Mouse (Mus musculus): ENCODE results near the gene Ep400. TPM values are rescaled to one million over a fixed set of nuclear protein-coding genes. Genes with fewer than 3 reads are reported as not detected.

Ep400 gene
- total RNA-seq, 2 experiments from 2014 or later: 20.2 to 22.9 TPM

GRCm38 (mm10) chr5:110801036-110801624 lies 30.6 kb upstream of the Ep400 start:
- intact Hi-C loops (cut with DNase I): no loop called here
- Histone ChIP-seq H3K4me3 (no peak overlapping the region), H3K27ac (peak overlapping the region; percentile 69)
- no peak for TF ChIP-seq CTCF (IDR thresholded peaks at IDR 0.05)
- DNase-seq: no peak

GRCm38 (mm10) chr5:110797696-110798095 lies 27.2 kb upstream of the Ep400 start:
- no peak for TF ChIP-seq CTCF (IDR thresholded peaks at IDR 0.05)
- H3K4me3 ChIP-seq: no peak overlapping the region
- peak overlapping the region; percentile 13; the same call in 1 of the 2 replicates for H3K27ac ChIP-seq
- DNase-seq: no peak
- intact Hi-C loops (cut with DNase I): no loop called here

GRCm38 (mm10) chr5:110794363-110794762 lies 23.8 kb upstream of the Ep400 start:
- Histone ChIP-seq H3K27ac (no peak overlapping the region), H3K4me3 (no peak overlapping the region)
- no peak for TF ChIP-seq CTCF (IDR thresholded peaks at IDR 0.05)
- intact Hi-C loops (cut with DNase I): no loop called here
- DNase-seq: peak; percentile 46

- peak; percentile 87 for TF ChIP-seq CTCF (IDR thresholded peaks at IDR 0.05)
- intact Hi-C loops (cut with DNase I): no loop called here
- peak; percentile 46 for DNase-seq
Observed at GRCm38 (mm10) chr5:110788684-110789083, 18.2 kb upstream of the Ep400 start.

GRCm38 (mm10) chr5:110786081-110786835 lies 15.7 kb upstream of the Ep400 start:
- no peak overlapping the region for H3K4me3 ChIP-seq
- intact Hi-C loops (cut with DNase I): no loop called here
- H3K27ac ChIP-seq: no peak overlapping the region
- peak; percentile 39; the same call in 1 of the 2 replicates for TF ChIP-seq CTCF (IDR thresholded peaks at IDR 0.05)
- no peak for DNase-seq

More at GRCm38 (mm10) chr5:110788684-110789083, 18.2 kb upstream of the Ep400 start:
- Histone ChIP-seq H3K4me3 (no peak overlapping the region), H3K27ac (no peak overlapping the region)

GRCm38 (mm10) chr5:110783150-110783549 lies 12.6 kb upstream of the Ep400 start:
- intact Hi-C loops (cut with DNase I): no loop called here
- no peak for TF ChIP-seq CTCF (IDR thresholded peaks at IDR 0.05)

GRCm38 (mm10) chr5:110781529-110782238 lies 11.2 kb upstream of the Ep400 start:
- TF ChIP-seq CTCF (IDR thresholded peaks at IDR 0.05): no peak
- intact Hi-C loops (cut with DNase I): loop anchor here (2.0 kb wide), 1 partner anchor 57 kb away; the partner anchor contains the start of genes Chek2 and Hscb
- H3K27ac ChIP-seq: no peak overlapping the region
- DNase-seq: no peak
- H3K4me3 ChIP-seq: no peak overlapping the region

More at GRCm38 (mm10) chr5:110783150-110783549, 12.6 kb upstream of the Ep400 start:
- Histone ChIP-seq H3K27ac (no peak overlapping the region), H3K4me3 (no peak overlapping the region)
- no peak for DNase-seq

- peak overlapping the region; percentile 83 for H3K27ac ChIP-seq
- no peak for TF ChIP-seq CTCF (IDR thresholded peaks at IDR 0.05)
- intact Hi-C loops (cut with DNase I): loop anchor here (2.0 kb wide), 1 partner anchor 58 kb away; the partner anchor contains the start of genes Chek2 and Hscb
- DNase-seq: peak; percentile 51
- peak overlapping the region; percentile 87 for H3K4me3 ChIP-seq
Observed at GRCm38 (mm10) chr5:110780761-110781528, 10.4 kb upstream of the Ep400 start.

GRCm38 (mm10) chr5:110779998-110780760 lies 9.7 kb upstream of the Ep400 start, which contains the start of gene Pus1:
Pus1 (minus strand) TSS chr5:110780659.
- H3K27ac ChIP-seq: peak within 1 kb of the TSS; percentile 83
- DNase-seq: peak; percentile 96
- H3K4me3 ChIP-seq: peak within 1 kb of the TSS; percentile 87
- intact Hi-C loops (cut with DNase I): loop anchor here (2.0 kb wide), 1 partner anchor 59 kb away; the partner anchor contains the start of genes Chek2 and Hscb
- no peak for TF ChIP-seq CTCF (IDR thresholded peaks at IDR 0.05)

GRCm38 (mm10) chr5:110779276-110779997 lies 8.9 kb upstream of the Ep400 start:
- no peak for TF ChIP-seq CTCF (IDR thresholded peaks at IDR 0.05)
- peak overlapping the region; percentile 87 for H3K4me3 ChIP-seq
- DNase-seq: no peak
- intact Hi-C loops (cut with DNase I): no loop called here
- peak overlapping the region; percentile 83; the same call in 1 of the 2 replicates for H3K27ac ChIP-seq

- DNase-seq: no peak
- intact Hi-C loops (cut with DNase I): no loop called here
- Histone ChIP-seq H3K4me3 (no peak overlapping the region), H3K27ac (no peak overlapping the region)
- TF ChIP-seq CTCF (IDR thresholded peaks at IDR 0.05): no peak
Observed at GRCm38 (mm10) chr5:110778263-110778662, 7.7 kb upstream of the Ep400 start.

Measured in gastrocnemius, adult 2 months (tissue).